Mouse (Mus musculus): ENCODE data around the gene Sgms1. TPM values are rescaled to one million over a fixed set of nuclear protein-coding genes. Genes with fewer than 3 reads are reported as not detected.
A peak's percentile ranks its signal among the peaks of the same experiment; 100 is the strongest.

Sgms1 gene
- polyA plus RNA-seq, 1 experiment from 2014 or later = 19.1 TPM

GRCm38 (mm10) chr19:32311762-32312161 lies 77.8 kb downstream of the Sgms1 start:
- Histone ChIP-seq H3K27me3 (no peaks in the 10 kb centered on the region), H3K4me1 (replicated peaks) (no peaks in the 10 kb centered on the region), H3K4me3 (no peak overlapping the region), H3K4me2 (no peak overlapping the region), H3K27ac (no peak overlapping the region), H3K9me3 (no peaks in the 10 kb centered on the region), H3K36me3 (no peaks in the 10 kb centered on the region), H3K9ac (no peak overlapping the region)
- no peak for ATAC-seq (ENCODE audit: low FRiP score)
- 95% methylated on average over 5 of the region's 5 CpGs for WGBS

GRCm38 (mm10) chr19:32311063-32311462 lies 78.5 kb downstream of the Sgms1 start:
- 93% methylated on average over 3 of the region's 3 CpGs for WGBS
- H3K4me2 ChIP-seq = no peak overlapping the region
- no peak for ATAC-seq (ENCODE audit: low FRiP score)
- no peak overlapping the region for H3K9ac ChIP-seq
- H3K27ac ChIP-seq = no peak overlapping the region
- H3K36me3 ChIP-seq = no peaks in the 10 kb centered on the region
- H3K4me1 ChIP-seq (replicated peaks) = no peaks in the 10 kb centered on the region
- no peak overlapping the region for H3K4me3 ChIP-seq
- no peaks in the 10 kb centered on the region for H3K9me3 ChIP-seq
- no peaks in the 10 kb centered on the region for H3K27me3 ChIP-seq

GRCm38 (mm10) chr19:32310483-32310882 lies 79.0 kb downstream of the Sgms1 start:
- H3K4me3 ChIP-seq = no peak overlapping the region
- WGBS = 95% methylated on average over 5 of the region's 5 CpGs
- H3K9ac ChIP-seq = no peak overlapping the region
- H3K9me3 ChIP-seq = no peaks in the 10 kb centered on the region
- no peak for ATAC-seq (ENCODE audit: low FRiP score)
- no peak overlapping the region for H3K4me2 ChIP-seq
- no peaks in the 10 kb centered on the region for H3K27me3 ChIP-seq
- H3K4me1 ChIP-seq (replicated peaks) = no peaks in the 10 kb centered on the region
- no peak overlapping the region for H3K27ac ChIP-seq
- H3K36me3 ChIP-seq = no peaks in the 10 kb centered on the region

- no peaks in the 10 kb centered on the region for H3K27me3 ChIP-seq
- WGBS = 87% methylated on average over 3 of the region's 3 CpGs
- no peak for ATAC-seq (ENCODE audit: low FRiP score)
- H3K27ac ChIP-seq = no peak overlapping the region
- H3K4me3 ChIP-seq = no peak overlapping the region
- no peak overlapping the region for H3K9ac ChIP-seq
- H3K4me2 ChIP-seq = no peak overlapping the region
- no peaks in the 10 kb centered on the region for H3K9me3 ChIP-seq
- H3K4me1 ChIP-seq (replicated peaks) = 0 out of 2 replicates have a peak, but pooled peaks cover 4% of the 10 kb centered on the region
- H3K36me3 ChIP-seq = no peaks in the 10 kb centered on the region
Observed at GRCm38 (mm10) chr19:32309346-32309745, 80.2 kb downstream of the Sgms1 start.

- WGBS = 87% methylated on average over 3 of the region's 3 CpGs
Observed at GRCm38 (mm10) chr19:32308311-32308710, 81.2 kb downstream of the Sgms1 start.

GRCm38 (mm10) chr19:32304898-32305297 lies 84.6 kb downstream of the Sgms1 start:
- Histone ChIP-seq H3K4me2 (no peak overlapping the region), H3K9me3 (no peaks in the 10 kb centered on the region), H3K4me3 (no peak overlapping the region), H3K27me3 (no peaks in the 10 kb centered on the region), H3K9ac (no peak overlapping the region), H3K4me1 (replicated peaks) (peaks cover 7% of the 10 kb centered on the region), H3K36me3 (no peaks in the 10 kb centered on the region), H3K27ac (0 out of 2 replicates have a peak overlapping the region, but pooled peaks have one; percentile 8)
- ATAC-seq (ENCODE audit: low FRiP score) = no peak
- 57% methylated on average over 4 of the region's 4 CpGs for WGBS

More at GRCm38 (mm10) chr19:32308311-32308710, 81.2 kb downstream of the Sgms1 start:
- Histone ChIP-seq H3K4me2 (no peak overlapping the region), H3K27me3 (no peaks in the 10 kb centered on the region), H3K4me3 (no peak overlapping the region), H3K9me3 (no peaks in the 10 kb centered on the region), H3K27ac (no peak overlapping the region), H3K9ac (no peak overlapping the region), H3K4me1 (replicated peaks) (peaks cover 7% of the 10 kb centered on the region), H3K36me3 (no peaks in the 10 kb centered on the region)
- no peak for ATAC-seq (ENCODE audit: low FRiP score)

- peaks cover 7% of the 10 kb centered on the region for H3K4me1 ChIP-seq (replicated peaks)
- H3K4me2 ChIP-seq = no peak overlapping the region
- 0 out of 2 replicates have a peak, but pooled peaks have one; percentile 28 for ATAC-seq (ENCODE audit: low FRiP score)
- H3K36me3 ChIP-seq = no peaks in the 10 kb centered on the region
- H3K27me3 ChIP-seq = no peaks in the 10 kb centered on the region
- no peaks in the 10 kb centered on the region for H3K9me3 ChIP-seq
- H3K9ac ChIP-seq = no peak overlapping the region
- 70% methylated on average over 9 of the region's 9 CpGs for WGBS
- H3K27ac ChIP-seq = 0 out of 2 replicates have a peak overlapping the region, but pooled peaks have one; percentile 8
- H3K4me3 ChIP-seq = no peak overlapping the region
Observed at GRCm38 (mm10) chr19:32304008-32304873, 85.3 kb downstream of the Sgms1 start.

- WGBS = 85% methylated on average over 5 of the region's 5 CpGs
- Histone ChIP-seq H3K36me3 (no peaks in the 10 kb centered on the region), H3K9ac (no peak overlapping the region), H3K4me3 (no peak overlapping the region), H3K4me1 (replicated peaks) (peaks cover 7% of the 10 kb centered on the region), H3K27ac (no peak overlapping the region), H3K27me3 (no peaks in the 10 kb centered on the region), H3K4me2 (no peak overlapping the region), H3K9me3 (no peaks in the 10 kb centered on the region)
- ATAC-seq (ENCODE audit: low FRiP score) = no peak
Observed at GRCm38 (mm10) chr19:32302835-32303381, 86.6 kb downstream of the Sgms1 start.

- ATAC-seq (ENCODE audit: low FRiP score) = no peak
- H3K4me3 ChIP-seq = no peak overlapping the region
- no peak overlapping the region for H3K4me2 ChIP-seq
- no peaks in the 10 kb centered on the region for H3K27me3 ChIP-seq
- peaks cover 7% of the 10 kb centered on the region for H3K4me1 ChIP-seq (replicated peaks)
- 95% methylated on average over 3 of the region's 3 CpGs for WGBS
- no peaks in the 10 kb centered on the region for H3K36me3 ChIP-seq
- no peaks in the 10 kb centered on the region for H3K9me3 ChIP-seq
- no peak overlapping the region for H3K27ac ChIP-seq
- no peak overlapping the region for H3K9ac ChIP-seq
Observed at GRCm38 (mm10) chr19:32301568-32301967, 87.9 kb downstream of the Sgms1 start.

GRCm38 (mm10) chr19:32298221-32298620 lies 91.3 kb downstream of the Sgms1 start:
- Histone ChIP-seq H3K9me3 (no peaks in the 10 kb centered on the region), H3K4me2 (no peak overlapping the region), H3K4me1 (replicated peaks) (peaks cover 5% of the 10 kb centered on the region; the same call in 1 of the 2 replicates), H3K4me3 (no peak overlapping the region), H3K36me3 (no peaks in the 10 kb centered on the region), H3K9ac (no peak overlapping the region), H3K27ac (no peak overlapping the region), H3K27me3 (no peaks in the 10 kb centered on the region)
- 91% methylated on average over 7 of the region's 7 CpGs for WGBS
- ATAC-seq (ENCODE audit: low FRiP score) = no peak

GRCm38 (mm10) chr19:32296863-32297262 lies 92.7 kb downstream of the Sgms1 start:
- no peak for ATAC-seq (ENCODE audit: low FRiP score)
- Histone ChIP-seq H3K27ac (no peak overlapping the region), H3K27me3 (no peaks in the 10 kb centered on the region), H3K4me1 (replicated peaks) (peaks cover 12% of the 10 kb centered on the region; the same call in 1 of the 2 replicates), H3K4me3 (no peak overlapping the region), H3K9ac (no peak overlapping the region), H3K9me3 (no peaks in the 10 kb centered on the region), H3K4me2 (no peak overlapping the region), H3K36me3 (no peaks in the 10 kb centered on the region)
- 85% methylated on average over 7 of the region's 7 CpGs for WGBS

- Histone ChIP-seq H3K4me3 (no peak overlapping the region), H3K27me3 (no peaks in the 10 kb centered on the region), H3K9ac (no peak overlapping the region), H3K4me2 (no peak overlapping the region), H3K4me1 (replicated peaks) (peaks cover 13% of the 10 kb centered on the region; the same call in 1 of the 2 replicates), H3K9me3 (no peaks in the 10 kb centered on the region), H3K27ac (no peak overlapping the region), H3K36me3 (no peaks in the 10 kb centered on the region)
- ATAC-seq (ENCODE audit: low FRiP score) = no peak
- WGBS = 67% methylated on average over 7 of the region's 7 CpGs
Observed at GRCm38 (mm10) chr19:32295581-32295980, 93.9 kb downstream of the Sgms1 start.

All from hindbrain, embryonic 13.5 days (tissue).